Mouse (Mus musculus) left cerebral cortex, adult 9 months (tissue): ENCODE measurements around the gene Nkrf.

Experiments
- DNase-seq, 2 experiments: peaks; one replicate each; pipeline ENCODE4 v3.0.0; 2022; ENCODE audit warnings: low spot score in 2 of 2

Nkrf gene

GRCm38 (mm10) chrX:36863766-36864608 is 38.7 kb downstream of the Nkrf start:
- DNase-seq, result peak; percentile 53 to 78

DNA sequence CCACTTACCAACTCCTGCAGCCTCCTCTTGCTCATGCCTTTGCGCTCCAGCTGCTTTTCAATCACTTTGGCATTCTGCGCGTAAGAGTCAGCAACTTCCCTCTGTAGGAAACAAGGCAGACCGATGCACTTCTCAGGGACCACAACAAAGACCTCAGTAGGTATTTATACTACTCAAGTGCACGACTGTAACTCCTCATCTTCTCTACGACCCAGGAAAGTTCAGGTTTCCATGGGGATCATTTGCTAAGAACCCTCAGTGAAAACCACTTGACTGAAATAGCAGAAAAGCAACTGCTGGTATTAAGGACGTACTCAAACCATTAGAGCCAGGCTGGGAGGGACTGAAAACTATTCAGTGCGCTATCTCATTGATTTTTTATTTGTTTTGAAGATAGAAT is 50.1 kb downstream of the Nkrf start:
- DNase-seq, result no peak

DNA sequence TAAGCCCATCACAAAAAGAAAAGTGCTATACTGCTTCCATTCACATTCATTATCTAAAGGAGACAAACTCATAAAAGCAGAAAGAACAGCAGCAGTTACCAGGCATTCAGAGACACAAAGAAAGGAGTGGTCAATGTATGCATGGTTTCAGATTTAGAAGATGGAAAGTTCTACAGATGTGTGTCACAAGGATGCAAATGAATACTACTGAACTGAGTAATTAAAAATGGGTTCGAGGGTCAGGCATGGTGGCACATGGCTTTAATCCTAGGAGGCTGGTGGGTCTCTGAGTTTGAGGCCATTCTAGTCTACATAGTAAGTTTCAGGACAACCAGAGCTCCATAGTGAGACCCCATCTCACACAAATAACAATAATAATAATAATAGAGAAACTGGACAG is 55.5 kb downstream of the Nkrf start:
- DNase-seq, result no peak

- DNase-seq, result no peak
Observed at GRCm38 (mm10) chrX:36843346-36843990, 59.2 kb downstream of the Nkrf start.

DNA sequence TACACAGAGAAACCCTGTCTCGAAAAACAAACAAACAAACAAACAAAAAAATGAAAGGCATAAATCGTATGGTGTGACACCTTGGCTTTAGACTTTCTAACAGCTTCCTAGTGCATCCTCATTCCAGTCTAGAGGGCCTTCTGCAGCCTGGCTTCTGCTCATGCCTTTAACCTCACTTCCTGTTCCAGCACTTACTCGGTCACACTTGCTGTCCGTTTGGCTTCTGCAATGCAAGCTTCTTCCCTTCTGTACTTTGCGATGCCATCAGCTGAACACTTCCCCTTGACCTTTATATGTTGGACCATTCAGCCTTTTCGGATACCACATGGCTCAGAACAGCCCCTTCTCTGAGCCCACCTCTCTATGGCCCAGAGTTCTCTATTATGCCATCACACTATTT is 61.0 kb downstream of the Nkrf start:
- DNase-seq, result no peak

- no peak for DNase-seq
Observed at GRCm38 (mm10) chrX:36839391-36839790, 63.3 kb downstream of the Nkrf start.
